Mouse (Mus musculus) liver, embryonic 11.5 days (tissue): Measurements from ENCODE around the gene Itgb3bp. TPM values are rescaled to one million over a fixed set of nuclear protein-coding genes. Genes with fewer than 3 reads are reported as not detected.

Experiments
- ATAC-seq: fragments of 200-750 bp; cut with Nextera tagmentation; replicated peaks from 2 replicates; pipeline ENCODE4 v1.8.0; 2017; ENCODE audit warnings: moderate number of reproducible peaks, mild to moderate bottlenecking, moderate TSS enrichment, moderate library complexity; ENCODE audit not compliant: low FRiP score
- DNase-seq: peaks from one replicate; pipeline ENCODE4 v3.0.0-alpha.2; 2017; ENCODE audit warnings: low spot score
- H3K27ac ChIP-seq: fragments of 300-500 bp; sonication (generic); 2 replicates; pipeline ENCODE4 v1.5.1; 2014; ENCODE audit warnings: mild to moderate bottlenecking, low read depth, low read length, control low read depth
- H3K27me3 ChIP-seq: fragments of 300-500 bp; sonication (generic); replicated peaks from 2 replicates; pipeline ENCODE4 v1.6.1; 2014; ENCODE audit warnings: low read length, mixed read lengths; ENCODE audit not compliant: control insufficient read depth, insufficient read depth
- H3K36me3 ChIP-seq: fragments of 300-500 bp; sonication (generic); 2 replicates; pipeline ENCODE4 v1.6.1; 2014; ENCODE audit warnings: mild to moderate bottlenecking, low read length, moderate library complexity, mixed read lengths; ENCODE audit not compliant: control insufficient read depth, insufficient read depth
- H3K4me1 ChIP-seq: fragments of 300-500 bp; sonication (generic); replicated peaks from 2 replicates; pipeline ENCODE4 v1.6.1; 2014; ENCODE audit warnings: low read length, mixed read lengths; ENCODE audit not compliant: control insufficient read depth, insufficient read depth
- H3K4me2 ChIP-seq: fragments of 300-500 bp; sonication (generic); 2 replicates; pipeline ENCODE4 v1.6.1; 2014; ENCODE audit warnings: mild to moderate bottlenecking, control low read depth, moderate library complexity
- H3K4me3 ChIP-seq: fragments of 300-500 bp; sonication (generic); 2 replicates; pipeline ENCODE4 v1.5.1; 2014; ENCODE audit warnings: low read depth, low read length, control low read depth
- H3K9ac ChIP-seq: fragments of 300-500 bp; sonication (generic); 2 replicates; pipeline ENCODE4 v1.6.1; 2014; ENCODE audit warnings: low read depth, low read length, control low read depth
- H3K9me3 ChIP-seq: fragments of 300-500 bp; sonication (generic); 2 replicates; pipeline ENCODE4 v1.6.1; 2016; ENCODE audit warnings: low read length, inconsistent platforms, mixed read lengths; ENCODE audit not compliant: control insufficient read depth
- WGBS: fragments of 180-500 bp; shearing (Covaris S2); extraction: QIAGEN DNeasy Blood & Tissue Kit; methylation state at CpG from one replicate; pipeline ENCODE4 v1.1.7; 2014; 5-methylcytosine and 5-hydroxymethylcytosine counted together
- polyA plus RNA-seq: library from polyadenylated mRNA; unstranded; fragments of >200 nt; fragmentation: Nextera tagmentation; extraction: Ambion mirVana; gene quantifications from 2 replicates; pipeline ENCODE4 v1.2.1, GENCODE M21; 2014

Itgb3bp gene
- polyA plus RNA-seq, 1 experiment from 2014 or later, result 39.0 TPM

GRCm38 (mm10) chr4:99929149-99929612 lies 432 bp downstream of the Itgb3bp start, which contains the start of gene Pgm1:
Gene Pgm1 (plus strand): TSS chr4:99929414.
- Histone ChIP-seq H3K27me3 (no peaks in the 10 kb centered on the region), H3K27ac (peak within 1 kb of the TSS; percentile 95), H3K36me3 (0 out of 2 replicates have a peak, but pooled peaks cover 3% of the 10 kb centered on the region), H3K4me2 (peak within 1 kb of the TSS; percentile 70), H3K9ac (peak within 1 kb of the TSS; percentile 68), H3K9me3 (no peaks in the 10 kb centered on the region), H3K4me1 (peaks cover 15% of the 10 kb centered on the region), H3K4me3 (peak within 1 kb of the TSS; percentile 76)
- peak; percentile 81 for DNase-seq
- WGBS, result 4% methylated on average over 23 of the region's 23 CpGs
- peak; percentile 85 for ATAC-seq

GRCm38 (mm10) chr4:99928521-99928920 lies 1.1 kb downstream of the Itgb3bp start:
- 0 out of 2 replicates have a peak, but pooled peaks cover 3% of the 10 kb centered on the region for H3K36me3 ChIP-seq
- H3K27me3 ChIP-seq, result no peaks in the 10 kb centered on the region
- H3K9me3 ChIP-seq, result no peaks in the 10 kb centered on the region
- no peak overlapping the region; the same call in 1 of the 2 replicates for H3K27ac ChIP-seq
- H3K4me2 ChIP-seq, result no peak overlapping the region
- no peak overlapping the region for H3K4me3 ChIP-seq
- DNase-seq (no peak), ATAC-seq (no peak)
- WGBS, result 40% methylated on average over 6 of the region's 6 CpGs
- H3K9ac ChIP-seq, result no peak overlapping the region
- H3K4me1 ChIP-seq, result peaks cover 15% of the 10 kb centered on the region

GRCm38 (mm10) chr4:99926380-99926779 lies 3.2 kb downstream of the Itgb3bp start:
- WGBS, result 71% methylated on average over 4 of the region's 4 CpGs
- Histone ChIP-seq H3K9ac (no peak overlapping the region), H3K36me3 (no peaks in the 10 kb centered on the region), H3K4me3 (no peak overlapping the region), H3K27ac (no peak overlapping the region), H3K4me1 (peaks cover 7% of the 10 kb centered on the region), H3K4me2 (no peak overlapping the region), H3K9me3 (no peaks in the 10 kb centered on the region), H3K27me3 (no peaks in the 10 kb centered on the region)
- no peak for DNase-seq
- peak; percentile 30; the same call in 1 of the 2 replicates for ATAC-seq

- no peak overlapping the region for H3K27ac ChIP-seq
- no peak for ATAC-seq
- H3K4me1 ChIP-seq, result no peaks in the 10 kb centered on the region
- 63% methylated on average over 4 of the region's 4 CpGs for WGBS
- no peaks in the 10 kb centered on the region for H3K9me3 ChIP-seq
- H3K9ac ChIP-seq, result no peak overlapping the region
- H3K36me3 ChIP-seq, result no peaks in the 10 kb centered on the region
- DNase-seq, result no peak
- no peaks in the 10 kb centered on the region for H3K27me3 ChIP-seq
- H3K4me3 ChIP-seq, result no peak overlapping the region
- H3K4me2 ChIP-seq, result no peak overlapping the region
Measured at GRCm38 (mm10) chr4:99913894-99914451, 15.6 kb downstream of the Itgb3bp start.

GRCm38 (mm10) chr4:99882405-99882804 lies 47.2 kb downstream of the Itgb3bp start:
- Histone ChIP-seq H3K9me3 (no peaks in the 10 kb centered on the region), H3K4me1 (no peaks in the 10 kb centered on the region), H3K4me3 (no peak overlapping the region), H3K27me3 (no peaks in the 10 kb centered on the region), H3K9ac (no peak overlapping the region), H3K36me3 (no peaks in the 10 kb centered on the region), H3K4me2 (no peak overlapping the region), H3K27ac (no peak overlapping the region)
- no peak for DNase-seq
- ATAC-seq, result no peak

- Histone ChIP-seq H3K36me3 (no peaks in the 10 kb centered on the region), H3K9me3 (no peaks in the 10 kb centered on the region), H3K4me1 (no peaks in the 10 kb centered on the region), H3K4me3 (no peak overlapping the region), H3K27me3 (no peaks in the 10 kb centered on the region), H3K9ac (no peak overlapping the region), H3K4me2 (no peak overlapping the region), H3K27ac (no peak overlapping the region)
- DNase-seq (no peak), ATAC-seq (no peak)
Measured at GRCm38 (mm10) chr4:99881882-99882281, 47.7 kb downstream of the Itgb3bp start.

GRCm38 (mm10) chr4:99829094-99830073 lies 100.2 kb downstream of the Itgb3bp start, which contains the start of gene Efcab7:
Gene Efcab7 (plus strand): TSS chr4:99829198.
- Histone ChIP-seq H3K9ac (peak within 1 kb of the TSS; percentile 76), H3K4me1 (0 out of 2 replicates have a peak, but pooled peaks cover 2% of the 10 kb centered on the region), H3K36me3 (no peaks in the 10 kb centered on the region), H3K4me3 (peak within 1 kb of the TSS; percentile 66), H3K27ac (0 out of 2 replicates have a peak within 1 kb of the TSS, but pooled peaks have one; percentile 46), H3K9me3 (no peaks in the 10 kb centered on the region), H3K4me2 (peak within 1 kb of the TSS; percentile 72), H3K27me3 (no peaks in the 10 kb centered on the region)
- ATAC-seq, result peak; percentile 91
- peak; percentile 88 for DNase-seq
- under 1% methylated on average over 48 of the region's 48 CpGs for WGBS

- Histone ChIP-seq H3K4me2 (peak overlapping the region; percentile 72), H3K4me1 (0 out of 2 replicates have a peak, but pooled peaks cover 2% of the 10 kb centered on the region), H3K36me3 (no peaks in the 10 kb centered on the region), H3K9me3 (no peaks in the 10 kb centered on the region), H3K27me3 (no peaks in the 10 kb centered on the region), H3K27ac (no peak overlapping the region), H3K4me3 (peak overlapping the region; percentile 66), H3K9ac (peak overlapping the region; percentile 76)
- DNase-seq (no peak), ATAC-seq (peak; percentile 38; the same call in 1 of the 2 replicates)
- WGBS, result under 1% methylated on average over 7 of the region's 7 CpGs
Measured at GRCm38 (mm10) chr4:99828739-99829093, 100.9 kb downstream of the Itgb3bp start.
